Mouse (Mus musculus) erythroblast, embryonic 14.5 days (primary cell): ENCODE data around the gene Fbxw4.

Experiments
- GATA1 ChIP-seq: IDR thresholded peaks from 2 replicates; pipeline ENCODE4 v1.6.1; 2012; ENCODE audit warnings: low read length, inconsistent platforms, mixed read lengths
- TAL1 ChIP-seq: IDR thresholded peaks from 3 replicates; pipeline ENCODE4 v1.6.1; 2012; ENCODE audit warnings: low read length, inconsistent platforms, mixed read lengths

DNA sequence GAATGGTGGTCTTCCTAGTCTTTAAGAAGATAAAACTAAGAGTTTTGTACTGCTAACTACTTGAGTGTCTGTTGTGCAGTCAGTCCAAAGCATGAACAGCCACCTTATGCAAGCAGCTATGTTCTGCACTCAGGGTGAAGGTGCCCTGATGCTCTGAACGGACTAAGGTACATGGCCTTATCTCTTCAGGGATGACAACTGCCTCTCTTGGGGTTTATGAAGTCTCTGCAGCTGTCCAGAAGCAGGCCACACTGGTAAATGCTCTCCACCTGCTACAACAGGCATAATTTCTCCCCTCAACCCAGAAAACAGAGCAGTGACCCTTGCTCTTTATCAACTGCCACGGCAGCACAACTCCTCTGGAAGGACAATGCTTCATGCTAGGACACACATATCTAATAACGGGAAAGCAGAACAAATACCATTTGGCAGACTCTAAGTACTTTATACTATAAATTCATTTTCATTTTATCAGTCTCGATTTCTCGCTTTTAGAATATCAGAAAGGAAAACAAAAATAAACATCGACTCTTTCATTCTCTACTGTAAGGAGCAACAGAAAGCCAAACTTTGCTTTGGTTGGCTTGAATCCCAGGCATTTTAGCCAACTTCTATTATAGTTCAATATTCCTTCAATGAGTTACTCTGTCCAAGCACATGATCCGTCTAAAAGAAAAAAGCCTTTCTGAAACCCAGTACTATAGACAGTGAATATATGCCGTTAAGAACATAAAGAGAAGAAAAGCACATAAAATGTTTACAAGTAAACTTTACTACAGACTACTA is 3.1 kb downstream of the Fbxw4 start:
- TF ChIP-seq TAL1 (no peak), GATA1 (peak; percentile 62; the same call in 1 of the 2 replicates)
